Mouse (Mus musculus) heart, embryonic 13.5 days (tissue): ENCODE results near the gene Kcnq1. TPM values are rescaled to one million over a fixed set of nuclear protein-coding genes. Genes with fewer than 3 reads are reported as not detected.

ENCODE experiments used
- ATAC-seq: fragments of 200-750 bp; cut with Nextera tagmentation; 2 replicates; pipeline ENCODE4 v1.8.0; 2017; ENCODE audit warnings: moderate TSS enrichment; ENCODE audit not compliant: insufficient number of reproducible peaks, low FRiP score, low TSS enrichment; ENCODE audit errors: extremely low read depth
- H3K27ac ChIP-seq: fragments of 300-500 bp; sonication (generic); replicated peaks from 2 replicates; pipeline ENCODE4 v1.5.1; 2015; ENCODE audit warnings: moderate library complexity, mild to moderate bottlenecking, inconsistent platforms
- H3K27me3 ChIP-seq: fragments of 300-500 bp; sonication (generic); replicated peaks from 2 replicates; pipeline ENCODE4 v1.6.1; 2015; ENCODE audit warnings: mild to moderate bottlenecking, inconsistent platforms
- H3K36me3 ChIP-seq: fragments of 300-500 bp; sonication (generic); 2 replicates; pipeline ENCODE4 v1.6.1; 2015; ENCODE audit warnings: mild to moderate bottlenecking, inconsistent platforms
- H3K4me1 ChIP-seq: fragments of 300-500 bp; sonication (generic); 2 replicates; pipeline ENCODE4 v1.6.1; 2015; ENCODE audit warnings: inconsistent platforms
- H3K4me2 ChIP-seq: fragments of 300-500 bp; sonication (generic); 2 replicates; pipeline ENCODE4 v1.6.1; 2015; ENCODE audit warnings: inconsistent platforms, mild to moderate bottlenecking, moderate library complexity
- H3K4me3 ChIP-seq: fragments of 300-500 bp; sonication (generic); 2 replicates; pipeline ENCODE4 v1.5.1; 2015; ENCODE audit warnings: moderate library complexity, mild to moderate bottlenecking, inconsistent platforms
- H3K9ac ChIP-seq: fragments of 300-500 bp; sonication (generic); 2 replicates; pipeline ENCODE4 v1.6.1; 2015; ENCODE audit warnings: inconsistent platforms, mild to moderate bottlenecking, moderate library complexity
- H3K9me3 ChIP-seq: fragments of 300-500 bp; sonication (generic); 2 replicates; pipeline ENCODE4 v1.6.1; 2016; ENCODE audit warnings: inconsistent platforms
- WGBS: fragments of 180-500 bp; shearing (Covaris S2); methylation state at CpG from one replicate; pipeline ENCODE4 v1.1.7; 2015; ENCODE audit warnings: mixed read lengths; 5-methylcytosine and 5-hydroxymethylcytosine counted together
- polyA plus RNA-seq: library from polyadenylated mRNA; unstranded; fragments of >200 nt; fragmentation: Nextera tagmentation; extraction: Ambion mirVana; gene quantifications from 2 replicates; pipeline ENCODE4 v1.2.1, GENCODE M21; 2015

Gene Kcnq1
- polyA plus RNA-seq, 1 experiment from 2014 or later, result 15.6 TPM

- H3K9me3 ChIP-seq, result peaks cover 10% of the 10 kb centered on the region; the same call in 1 of the 2 replicates
- no peak overlapping the region for H3K4me3 ChIP-seq
- H3K9ac ChIP-seq, result peak overlapping the region; percentile 38; the same call in 1 of the 2 replicates
- H3K4me1 ChIP-seq, result peaks cover 51% of the 10 kb centered on the region
- no peak for ATAC-seq
- H3K27me3 ChIP-seq, result no peaks in the 10 kb centered on the region
- peaks cover 14% of the 10 kb centered on the region for H3K36me3 ChIP-seq
- 44% methylated on average over 7 of the region's 7 CpGs for WGBS
- no peak overlapping the region for H3K4me2 ChIP-seq
- peak overlapping the region; percentile 37 for H3K27ac ChIP-seq
These were observed 193.9 kb downstream of the Kcnq1 start for GRCm38 (mm10) chr7:143300037-143300436.

GRCm38 (mm10) chr7:143300681-143301080 is 194.5 kb downstream of the Kcnq1 start:
- Histone ChIP-seq H3K9me3 (0 out of 2 replicates have a peak, but pooled peaks cover 5% of the 10 kb centered on the region), H3K36me3 (peaks cover 8% of the 10 kb centered on the region), H3K4me3 (no peak overlapping the region), H3K9ac (no peak overlapping the region), H3K27me3 (no peaks in the 10 kb centered on the region), H3K4me2 (no peak overlapping the region), H3K27ac (peak overlapping the region; percentile 37; the same call in 1 of the 2 replicates), H3K4me1 (peaks cover 57% of the 10 kb centered on the region)
- no peak for ATAC-seq
- WGBS, result 80% methylated on average over 3 of the region's 3 CpGs

- ATAC-seq, result no peak
- Histone ChIP-seq H3K4me2 (no peak overlapping the region), H3K4me1 (peaks cover 56% of the 10 kb centered on the region), H3K27me3 (no peaks in the 10 kb centered on the region), H3K36me3 (no peaks in the 10 kb centered on the region), H3K9me3 (no peaks in the 10 kb centered on the region), H3K9ac (peak overlapping the region; percentile 60), H3K27ac (peak overlapping the region; percentile 75), H3K4me3 (no peak overlapping the region)
- WGBS, result 80% methylated on average over 7 of the region's 7 CpGs
These were observed 196.0 kb downstream of the Kcnq1 start for GRCm38 (mm10) chr7:143302156-143302555.

- Histone ChIP-seq H3K27me3 (no peaks in the 10 kb centered on the region), H3K36me3 (no peaks in the 10 kb centered on the region), H3K27ac (peak overlapping the region; percentile 75), H3K9me3 (no peaks in the 10 kb centered on the region), H3K4me1 (peaks cover 55% of the 10 kb centered on the region), H3K4me3 (no peak overlapping the region), H3K9ac (peak overlapping the region; percentile 60; the same call in 1 of the 2 replicates), H3K4me2 (no peak overlapping the region)
- ATAC-seq, result peak; percentile 10; the same call in 1 of the 2 replicates
- 12% methylated on average over 9 of the region's 9 CpGs for WGBS
These were observed 196.6 kb downstream of the Kcnq1 start for GRCm38 (mm10) chr7:143302593-143303238.

GRCm38 (mm10) chr7:143303557-143303956 is 197.4 kb downstream of the Kcnq1 start:
- Histone ChIP-seq H3K9me3 (no peaks in the 10 kb centered on the region), H3K4me1 (peaks cover 55% of the 10 kb centered on the region), H3K27ac (0 out of 2 replicates have a peak overlapping the region, but pooled peaks have one; percentile 75), H3K36me3 (no peaks in the 10 kb centered on the region), H3K9ac (no peak overlapping the region), H3K4me2 (no peak overlapping the region), H3K4me3 (no peak overlapping the region), H3K27me3 (no peaks in the 10 kb centered on the region)
- no peak for ATAC-seq
- 85% methylated on average over 5 of the region's 5 CpGs for WGBS

- Histone ChIP-seq H3K36me3 (no peaks in the 10 kb centered on the region), H3K4me3 (no peak overlapping the region), H3K27ac (peak overlapping the region; percentile 58), H3K9me3 (no peaks in the 10 kb centered on the region), H3K4me1 (peaks cover 60% of the 10 kb centered on the region), H3K9ac (peak overlapping the region; percentile 62), H3K4me2 (no peak overlapping the region), H3K27me3 (no peaks in the 10 kb centered on the region)
- ATAC-seq, result no peak
- 51% methylated on average over 10 of the region's 10 CpGs for WGBS
These were observed 199.6 kb downstream of the Kcnq1 start for GRCm38 (mm10) chr7:143305808-143306207.

GRCm38 (mm10) chr7:143308001-143308400 is 201.8 kb downstream of the Kcnq1 start:
- Histone ChIP-seq H3K9me3 (no peaks in the 10 kb centered on the region), H3K4me2 (no peak overlapping the region), H3K4me1 (peaks cover 60% of the 10 kb centered on the region), H3K4me3 (no peak overlapping the region), H3K27me3 (no peaks in the 10 kb centered on the region), H3K27ac (no peak overlapping the region), H3K36me3 (no peaks in the 10 kb centered on the region), H3K9ac (no peak overlapping the region)
- 88% methylated on average over 1 of the region's 1 CpGs for WGBS
- ATAC-seq, result no peak

- ATAC-seq, result no peak
- Histone ChIP-seq H3K4me1 (peaks cover 68% of the 10 kb centered on the region), H3K36me3 (no peaks in the 10 kb centered on the region), H3K9ac (no peak overlapping the region), H3K4me2 (no peak overlapping the region), H3K4me3 (no peak overlapping the region), H3K27me3 (no peaks in the 10 kb centered on the region), H3K9me3 (no peaks in the 10 kb centered on the region), H3K27ac (peak overlapping the region; percentile 59)
- WGBS, result 35% methylated on average over 3 of the region's 3 CpGs
These were observed 204.1 kb downstream of the Kcnq1 start for GRCm38 (mm10) chr7:143310311-143310710.

- no peak overlapping the region for H3K9ac ChIP-seq
- H3K36me3 ChIP-seq, result no peaks in the 10 kb centered on the region
- no peak for ATAC-seq
- no peak overlapping the region for H3K4me3 ChIP-seq
- no peaks in the 10 kb centered on the region for H3K27me3 ChIP-seq
- H3K27ac ChIP-seq, result peak overlapping the region; percentile 59
- H3K4me1 ChIP-seq, result peaks cover 68% of the 10 kb centered on the region
- no peak overlapping the region for H3K4me2 ChIP-seq
- 70% methylated on average over 8 of the region's 8 CpGs for WGBS
- no peaks in the 10 kb centered on the region for H3K9me3 ChIP-seq
These were observed 204.7 kb downstream of the Kcnq1 start for GRCm38 (mm10) chr7:143310847-143311246.

- WGBS, result 71% methylated on average over 7 of the region's 7 CpGs
- no peak for ATAC-seq
- H3K27ac ChIP-seq, result no peak overlapping the region
- H3K4me1 ChIP-seq, result peaks cover 65% of the 10 kb centered on the region
- H3K36me3 ChIP-seq, result no peaks in the 10 kb centered on the region
- H3K4me3 ChIP-seq, result no peak overlapping the region
- H3K9me3 ChIP-seq, result no peaks in the 10 kb centered on the region
- no peak overlapping the region for H3K9ac ChIP-seq
- H3K4me2 ChIP-seq, result no peak overlapping the region
- no peaks in the 10 kb centered on the region for H3K27me3 ChIP-seq
These were observed 205.3 kb downstream of the Kcnq1 start for GRCm38 (mm10) chr7:143311471-143311870.

- 0 out of 2 replicates have a peak, but pooled peaks have one; percentile 24 for ATAC-seq
- no peaks in the 10 kb centered on the region for H3K9me3 ChIP-seq
- peak overlapping the region; percentile 38 for H3K4me2 ChIP-seq
- no peaks in the 10 kb centered on the region for H3K36me3 ChIP-seq
- H3K9ac ChIP-seq, result peak overlapping the region; percentile 45; the same call in 1 of the 2 replicates
- 41% methylated on average over 11 of the region's 11 CpGs for WGBS
- H3K4me1 ChIP-seq, result peaks cover 72% of the 10 kb centered on the region
- H3K27ac ChIP-seq, result peak overlapping the region; percentile 87
- H3K4me3 ChIP-seq, result no peak overlapping the region
- no peaks in the 10 kb centered on the region for H3K27me3 ChIP-seq
These were observed 207.6 kb downstream of the Kcnq1 start for GRCm38 (mm10) chr7:143313572-143314319.
